Mouse (Mus musculus) heart, adult 2 months (tissue): Measurements from ENCODE around the gene Tmem160. TPM values are rescaled to one million over a fixed set of nuclear protein-coding genes. Genes with fewer than 3 reads are reported as not detected.

Source experiments
- DNase-seq, 2 experiments: peaks; one replicate each; pipeline ENCODE4 v3.0.0; 2021
- H3K27ac ChIP-seq: fragments of 200-600 bp; 2 replicates; pipeline ENCODE4 v1.8.1; 2022
- H3K27me3 ChIP-seq: fragments of 200-500 bp; 2 replicates; pipeline ENCODE4 v1.6.1; 2012; ENCODE audit warnings: mild to moderate bottlenecking, low read length, inconsistent platforms, mixed read lengths; ENCODE audit not compliant: control insufficient read depth, insufficient read depth
- H3K36me3 ChIP-seq: fragments of 200-500 bp; 2 replicates; pipeline ENCODE4 v1.6.1; 2012; ENCODE audit warnings: low read length, inconsistent platforms; ENCODE audit not compliant: control insufficient read depth, insufficient read depth
- H3K4me1 ChIP-seq: fragments of 200-500 bp; 2 replicates; pipeline ENCODE4 v1.6.1; 2011; ENCODE audit warnings: low read length; ENCODE audit not compliant: control insufficient read depth, insufficient read depth
- H3K4me3 ChIP-seq: fragments of 200-600 bp; 2 replicates; pipeline ENCODE4 v1.8.1; 2022
- H3K79me2 ChIP-seq: fragments of 200-500 bp; replicated peaks from 2 replicates; pipeline ENCODE4 v1.6.1; 2012; ENCODE audit warnings: mild to moderate bottlenecking, inconsistent platforms, low read length, moderate library complexity, mixed read lengths; ENCODE audit not compliant: control insufficient read depth, insufficient read depth
- H3K9ac ChIP-seq: fragments of 200-500 bp; 2 replicates; pipeline ENCODE4 v1.6.1; 2012; ENCODE audit warnings: low read depth, mild to moderate bottlenecking, control low read depth, inconsistent platforms, low read length, mixed read lengths
- CTCF ChIP-seq: fragments of 200-600 bp; IDR thresholded peaks from 2 replicates; pipeline ENCODE4 v1.8.1; 2022; ENCODE audit warnings: antibody characterized with exemption, mild to moderate bottlenecking, moderate library complexity
- EP300 ChIP-seq: fragments of 200-500 bp; IDR thresholded peaks from 2 replicates; pipeline ENCODE4 v1.6.1; 2011; ENCODE audit warnings: low read depth, low read length, control low read depth; ENCODE audit not compliant: insufficient read depth
- POLR2A ChIP-seq: fragments of 200-500 bp; IDR thresholded peaks from 2 replicates; pipeline ENCODE4 v1.6.1; 2011; ENCODE audit warnings: mild to moderate bottlenecking, low read depth, low read length, control low read depth; ENCODE audit not compliant: insufficient read depth
- WGBS: fragments of 180-500 bp; shearing (Covaris S2); methylation state at CpG from one replicate; pipeline ENCODE4 v1.1.7; 2018; 5-methylcytosine and 5-hydroxymethylcytosine counted together
- intact Hi-C: fragments of 180-260 bp; cut with DNase I; formaldehyde crosslinking; loops from one replicate; pipeline ENCODE4 v1.15.1; 2025
- polyA plus RNA-seq: library from polyadenylated mRNA; depleted of rRNA; stranded (reverse); fragments of >200 nt; gene quantifications from 2 replicates; pipeline ENCODE4 v1.2.3, GENCODE M21; 2012
- total RNA-seq, 2 experiments: library from RNA; stranded (reverse); gene quantifications; 2 replicates each; pipeline ENCODE4 v1.2.3; 2021

Gene Tmem160
- total and polyA plus RNA-seq, 3 experiments = 82.9 to 140 (median 88.2) TPM

GRCm38 (mm10) chr7:16426129-16426729 is 26.4 kb upstream of the Tmem160 start:
- no peak overlapping the region for H3K4me3 ChIP-seq
- H3K27me3 ChIP-seq = no peaks in the 10 kb centered on the region
- peaks cover 1% of the 10 kb centered on the region; the same call in 1 of the 2 replicates for H3K79me2 ChIP-seq
- intact Hi-C loops = loop anchor here (1.0 to 10.0 kb wide), 3 partner anchors 30 to 132 kb away; no protein-coding TSS in a partner anchor
- no peaks in the 10 kb centered on the region; the same call in 1 of the 2 replicates for H3K4me1 ChIP-seq
- WGBS = 51% methylated on average over 4 of the region's 4 CpGs
- H3K27ac ChIP-seq = no peak overlapping the region
- peak; percentile 84 to 89 for DNase-seq
- H3K36me3 ChIP-seq = no peaks in the 10 kb centered on the region
- TF ChIP-seq EP300 = peak; percentile 83
- TF ChIP-seq CTCF = peak; percentile 99
- TF ChIP-seq POLR2A = no peak
- H3K9ac ChIP-seq = no peak overlapping the region

- 54% methylated on average over 3 of the region's 3 CpGs for WGBS
- TF ChIP-seq CTCF (no peak), POLR2A (no peak), EP300 (no peak)
- no peak overlapping the region for H3K27ac ChIP-seq
- H3K27me3 ChIP-seq = no peaks in the 10 kb centered on the region
- H3K4me3 ChIP-seq = no peak overlapping the region
- no peak overlapping the region for H3K9ac ChIP-seq
- H3K79me2 ChIP-seq = peaks cover 1% of the 10 kb centered on the region; the same call in 1 of the 2 replicates
- intact Hi-C loops = no loop called here
- no peaks in the 10 kb centered on the region for H3K4me1 ChIP-seq
- no peak for DNase-seq
- H3K36me3 ChIP-seq = no peaks in the 10 kb centered on the region
Measured at GRCm38 (mm10) chr7:16433352-16433971, 19.1 kb upstream of the Tmem160 start.

GRCm38 (mm10) chr7:16435088-16435487 is 17.5 kb upstream of the Tmem160 start:
- DNase-seq = no peak
- H3K4me3 ChIP-seq = no peak overlapping the region
- no peaks in the 10 kb centered on the region for H3K27me3 ChIP-seq
- H3K4me1 ChIP-seq = no peaks in the 10 kb centered on the region
- intact Hi-C loops = no loop called here
- no peak for TF ChIP-seq EP300
- TF ChIP-seq CTCF = no peak
- TF ChIP-seq POLR2A = no peak
- H3K9ac ChIP-seq = no peak overlapping the region
- H3K27ac ChIP-seq = no peak overlapping the region
- no peaks in the 10 kb centered on the region for H3K79me2 ChIP-seq
- no peaks in the 10 kb centered on the region for H3K36me3 ChIP-seq
- WGBS = 88% methylated on average over 9 of the region's 9 CpGs

DNA sequence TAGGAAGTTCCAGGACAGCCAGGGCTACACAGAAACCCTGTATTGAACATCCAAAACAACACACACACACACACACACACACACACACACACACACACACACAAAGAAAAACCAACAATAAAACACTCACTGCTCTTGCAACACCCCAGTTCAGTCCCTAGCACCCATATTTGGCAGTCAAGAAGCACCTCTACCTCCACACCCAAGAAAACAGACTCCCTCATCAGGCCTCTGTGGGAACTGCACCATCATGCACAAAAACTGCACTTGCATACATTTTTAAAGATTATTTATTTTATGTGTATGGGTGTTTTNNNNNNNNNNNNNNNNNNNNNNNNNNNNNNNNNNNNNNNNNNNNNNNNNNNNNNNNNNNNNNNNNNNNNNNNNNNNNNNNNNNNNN is 11.3 kb upstream of the Tmem160 start:
- H3K27me3 ChIP-seq = no peaks in the 10 kb centered on the region
- TF ChIP-seq POLR2A = no peak
- TF ChIP-seq EP300 = no peak
- peak; percentile 44 for TF ChIP-seq CTCF
- H3K27ac ChIP-seq = no peak overlapping the region
- no peaks in the 10 kb centered on the region for H3K79me2 ChIP-seq
- no peaks in the 10 kb centered on the region for H3K36me3 ChIP-seq
- no peak for DNase-seq
- H3K4me3 ChIP-seq = no peak overlapping the region
- H3K9ac ChIP-seq = no peak overlapping the region
- peaks cover 5% of the 10 kb centered on the region for H3K4me1 ChIP-seq
- intact Hi-C loops = no loop called here

DNA sequence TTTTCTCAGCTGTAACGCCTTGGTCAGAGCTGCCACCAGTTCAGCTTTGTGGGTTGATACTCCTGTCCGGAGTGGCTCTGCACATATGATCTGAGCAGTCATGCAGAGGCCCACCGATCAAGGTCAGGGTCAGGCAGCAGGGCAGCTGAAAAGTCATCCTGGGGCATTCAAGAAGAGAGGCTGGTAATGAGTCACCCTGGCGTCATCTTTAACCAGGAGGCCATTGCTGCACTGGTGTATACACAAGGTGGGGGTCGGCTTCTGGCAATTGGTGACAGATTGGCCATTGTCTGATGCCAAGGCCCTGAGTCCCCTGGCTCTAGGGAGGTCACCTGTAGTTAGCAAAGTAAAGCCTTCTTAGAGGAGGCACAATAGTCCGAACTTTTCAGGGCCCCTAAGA is 923 bp upstream of the Tmem160 start:
- intact Hi-C loops = loop anchor here (2.0 to 10.0 kb wide), 2 partner anchors 53 to 137 kb away; no protein-coding TSS in a partner anchor
- H3K36me3 ChIP-seq = no peaks in the 10 kb centered on the region
- no peak for DNase-seq
- H3K4me3 ChIP-seq = no peak overlapping the region
- WGBS = 60% methylated on average over 6 of the region's 6 CpGs
- no peaks in the 10 kb centered on the region for H3K27me3 ChIP-seq
- TF ChIP-seq POLR2A (no peak), EP300 (no peak), CTCF (no peak)
- H3K4me1 ChIP-seq = peaks cover 2% of the 10 kb centered on the region
- no peak overlapping the region for H3K9ac ChIP-seq
- peak overlapping the region; percentile 39; the same call in 1 of the 2 replicates for H3K27ac ChIP-seq
- no peaks in the 10 kb centered on the region for H3K79me2 ChIP-seq

- TF ChIP-seq CTCF (no peak), EP300 (no peak)
- H3K9ac ChIP-seq = peak overlapping the region; percentile 79
- H3K4me3 ChIP-seq = peak overlapping the region; percentile 70
- DNase-seq = peak in 1 of 2 experiments; percentile 56
- intact Hi-C loops = loop anchor here (2.0 to 10.0 kb wide), 2 partner anchors 54 to 138 kb away; no protein-coding TSS in a partner anchor
- H3K27me3 ChIP-seq = no peaks in the 10 kb centered on the region
- H3K27ac ChIP-seq = peak overlapping the region; percentile 74
- no peaks in the 10 kb centered on the region for H3K36me3 ChIP-seq
- peaks cover 2% of the 10 kb centered on the region for H3K4me1 ChIP-seq
- under 1% methylated on average over 23 of the region's 23 CpGs for WGBS
- H3K79me2 ChIP-seq = no peaks in the 10 kb centered on the region
Measured at GRCm38 (mm10) chr7:16453118-16453711, 636 bp downstream of the Tmem160 start.
